Mouse (Mus musculus) cerebral cortex, adult 2 months (tissue): Measurements from ENCODE around the gene Sec22a.

Source experiments
- WGBS: fragments of 180-500 bp; shearing (Covaris S2); methylation state at CpG from one replicate; pipeline ENCODE4 v1.1.7; 2018; 5-methylcytosine and 5-hydroxymethylcytosine counted together

The Sec22a gene

GRCm38 (mm10) chr16:35310551-35311110 lies 53.1 kb downstream of the Sec22a start:
- 80% methylated on average over 2 of the region's 2 CpGs for WGBS

DNA sequence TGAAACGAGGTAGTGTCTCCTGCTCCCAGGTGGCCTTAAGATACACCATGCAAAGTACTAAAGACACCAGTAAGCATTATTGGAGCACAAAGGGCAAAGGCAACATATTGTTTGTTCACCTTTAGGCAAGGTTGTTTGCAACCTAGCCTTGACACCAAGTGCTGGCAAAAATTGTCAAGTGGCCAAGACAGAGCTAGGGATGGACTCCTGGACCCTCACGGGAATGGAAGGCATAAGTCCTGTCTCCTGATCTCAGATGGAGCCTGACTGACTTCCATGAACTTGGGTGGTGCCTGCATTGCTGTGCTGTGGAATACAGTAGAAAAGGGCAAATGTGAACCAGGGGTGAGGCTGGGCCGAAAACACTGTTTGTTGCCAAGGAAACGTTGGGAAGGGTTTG lies 54.1 kb downstream of the Sec22a start:
- 78% methylated on average over 4 of the region's 4 CpGs for WGBS

DNA sequence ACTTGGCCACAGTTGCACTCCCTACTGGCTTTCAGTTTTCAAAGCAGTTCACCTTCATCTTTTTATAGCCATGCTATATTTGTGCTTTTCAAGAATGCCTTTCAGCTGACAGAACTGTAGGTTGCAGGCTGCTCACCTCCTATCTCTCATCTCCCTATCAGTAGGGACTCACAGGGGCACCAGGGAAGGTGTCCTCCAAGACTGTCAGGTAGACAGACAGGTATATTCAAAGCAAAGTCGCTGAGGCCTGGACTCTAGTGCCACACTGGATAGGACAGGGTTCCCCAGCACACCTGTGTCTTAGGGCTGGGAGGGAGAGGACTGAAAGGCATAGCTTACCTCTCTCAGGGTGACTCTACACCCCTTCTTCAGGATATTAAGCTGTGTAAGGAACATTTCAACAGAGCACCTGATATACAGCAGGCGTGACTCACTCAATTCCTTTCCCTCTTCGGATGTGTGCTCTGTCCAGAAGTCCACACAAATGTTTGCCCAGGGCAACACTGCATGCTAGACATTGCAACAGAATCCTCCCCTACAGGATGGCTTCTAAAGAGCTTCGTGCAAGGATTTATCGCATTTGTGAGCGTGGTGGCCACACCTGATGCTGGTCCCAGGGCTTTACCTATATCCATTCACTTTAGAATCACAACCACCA lies 55.1 kb downstream of the Sec22a start:
- WGBS = 88% methylated on average over 6 of the region's 6 CpGs

- 87% methylated on average over 6 of the region's 6 CpGs for WGBS
These were observed 55.7 kb downstream of the Sec22a start for GRCm38 (mm10) chr16:35308016-35308415.

GRCm38 (mm10) chr16:35307331-35307730 lies 56.4 kb downstream of the Sec22a start:
- 84% methylated on average over 2 of the region's 2 CpGs for WGBS

DNA sequence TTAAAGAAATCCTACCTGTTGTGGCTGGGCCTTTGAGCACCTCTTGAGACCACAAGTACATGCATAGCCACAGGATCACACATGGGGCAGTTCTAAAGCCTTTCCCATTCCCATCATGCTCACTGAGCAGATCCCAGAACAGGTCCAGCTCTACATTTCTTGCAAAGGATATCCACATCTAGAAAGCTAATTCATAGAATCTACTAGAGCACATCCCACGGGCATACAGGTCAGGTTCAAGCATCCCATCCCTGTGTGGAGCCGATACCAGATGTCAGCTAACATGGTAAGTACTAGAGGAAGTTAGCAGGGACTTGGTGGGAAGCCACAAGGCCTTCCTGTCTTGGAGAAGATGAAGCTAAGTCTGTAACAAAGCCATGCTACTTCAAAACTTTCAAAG lies 57.1 kb downstream of the Sec22a start:
- WGBS = 90% methylated on average over 2 of the region's 2 CpGs

- 83% methylated on average over 7 of the region's 7 CpGs for WGBS
These were observed 58.5 kb downstream of the Sec22a start for GRCm38 (mm10) chr16:35305226-35305625.

- WGBS = 93% methylated on average over 5 of the region's 5 CpGs
These were observed 59.3 kb downstream of the Sec22a start for GRCm38 (mm10) chr16:35304416-35304815.

DNA sequence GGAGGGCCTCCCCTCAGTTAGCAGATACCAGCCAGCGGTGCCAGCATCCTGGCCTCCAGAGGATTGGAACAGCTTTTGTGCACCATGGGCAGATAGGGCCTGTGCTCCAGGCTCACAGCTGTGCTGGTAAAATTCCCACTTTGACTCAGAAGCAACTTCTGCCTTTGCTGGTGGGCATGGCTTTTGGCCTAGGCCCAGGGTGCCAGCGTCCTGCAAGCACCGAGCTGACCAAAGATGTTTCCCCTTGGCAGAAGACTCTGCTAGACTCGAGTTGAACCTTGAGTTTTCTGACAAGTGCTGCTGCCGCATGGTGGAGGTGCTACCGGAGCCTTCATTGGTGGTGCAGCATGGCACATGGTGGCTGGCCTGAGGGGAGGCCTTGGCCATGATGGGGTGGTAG lies 60.0 kb downstream of the Sec22a start:
- 87% methylated on average over 6 of the region's 6 CpGs for WGBS

- 59% methylated on average over 7 of the region's 7 CpGs for WGBS
These were observed 61.1 kb downstream of the Sec22a start for GRCm38 (mm10) chr16:35302441-35303280.

DNA sequence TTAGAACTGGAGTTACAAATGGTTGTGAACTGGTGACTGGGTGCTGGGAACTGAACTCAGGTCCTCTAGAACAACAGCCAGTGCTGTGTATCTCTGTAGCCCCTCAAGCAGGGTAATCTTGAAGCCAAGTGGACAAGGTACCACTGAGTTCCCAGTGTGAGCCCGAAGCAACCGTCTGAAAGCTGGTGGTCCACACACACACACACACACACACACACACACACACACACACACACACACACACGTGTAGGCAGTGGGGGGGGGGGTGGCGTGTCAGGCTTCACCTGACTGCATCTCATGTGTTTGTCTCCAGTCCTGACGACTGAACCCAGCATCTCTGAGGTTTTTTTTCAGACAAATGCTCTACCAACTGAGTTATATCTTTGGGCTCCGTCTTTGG lies 63.6 kb downstream of the Sec22a start:
- 92% methylated on average over 6 of the region's 6 CpGs for WGBS

DNA sequence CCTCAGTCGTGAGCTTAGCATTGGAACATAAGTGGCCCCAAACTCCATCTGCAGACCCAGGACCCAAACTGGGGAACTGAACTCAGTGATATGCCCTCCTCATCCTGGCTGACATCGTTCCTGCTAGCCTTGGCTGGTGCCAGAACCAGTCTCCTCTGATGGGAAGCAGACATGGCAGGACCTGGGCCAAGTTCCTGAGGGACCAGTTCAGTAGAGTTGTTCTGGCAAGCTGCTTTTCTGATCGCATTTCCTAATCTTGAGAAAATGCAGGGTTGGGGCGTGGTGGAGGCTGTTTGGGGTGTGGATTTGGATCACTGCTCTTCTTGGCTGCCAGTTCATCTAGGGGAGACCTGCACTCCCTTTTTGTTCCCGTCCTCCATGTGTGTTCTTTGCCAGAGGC lies 65.9 kb downstream of the Sec22a start:
- WGBS = 70% methylated on average over 5 of the region's 5 CpGs

DNA sequence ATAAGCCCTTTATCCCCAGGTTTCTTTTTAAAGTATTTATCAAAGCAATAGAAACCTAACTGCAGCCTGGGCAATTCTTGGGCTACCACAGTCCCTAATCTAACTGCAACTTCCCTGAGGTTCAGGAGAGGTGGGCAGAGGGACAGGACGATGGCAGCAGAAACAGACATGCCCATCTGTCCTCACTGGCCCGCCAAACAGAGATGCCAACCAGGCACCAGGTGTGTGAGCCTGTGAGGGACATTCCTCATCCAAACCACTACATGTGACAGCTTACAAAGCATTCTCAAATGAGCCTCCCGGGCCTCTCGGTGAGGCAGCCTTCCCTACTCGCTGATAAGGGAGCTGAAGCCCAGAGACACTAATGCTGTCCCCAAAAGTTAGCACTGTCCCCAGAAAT lies 76.5 kb downstream of the Sec22a start:
- 95% methylated on average over 5 of the region's 5 CpGs for WGBS

GRCm38 (mm10) chr16:35285821-35286220 lies 77.9 kb downstream of the Sec22a start:
- 73% methylated on average over 9 of the region's 9 CpGs for WGBS

- WGBS = 81% methylated on average over 2 of the region's 2 CpGs
These were observed 81.3 kb downstream of the Sec22a start for GRCm38 (mm10) chr16:35282456-35282855.

DNA sequence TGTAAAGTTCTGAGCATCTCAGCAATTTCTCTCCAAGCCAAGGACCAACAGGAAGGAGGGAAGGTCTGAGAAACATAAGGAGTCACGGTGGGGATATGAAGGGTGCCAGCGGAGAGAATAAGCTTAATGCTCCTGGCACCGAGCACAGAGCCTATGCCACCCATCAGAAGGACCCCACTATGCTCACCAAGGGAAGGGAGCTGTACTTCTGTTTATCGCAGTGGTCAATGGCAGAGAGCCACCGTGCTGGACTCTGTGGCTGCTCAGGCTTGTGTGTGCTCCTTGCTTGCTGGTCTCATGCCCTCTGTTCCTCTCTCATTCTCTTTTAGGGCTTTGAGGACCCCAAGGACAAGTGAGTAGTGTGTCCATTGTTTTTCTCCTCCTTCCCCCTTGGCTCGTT lies 85.6 kb downstream of the Sec22a start:
- WGBS = 71% methylated on average over 6 of the region's 6 CpGs

GRCm38 (mm10) chr16:35272417-35272816 lies 91.3 kb downstream of the Sec22a start:
- 41% methylated on average over 4 of the region's 4 CpGs for WGBS

DNA sequence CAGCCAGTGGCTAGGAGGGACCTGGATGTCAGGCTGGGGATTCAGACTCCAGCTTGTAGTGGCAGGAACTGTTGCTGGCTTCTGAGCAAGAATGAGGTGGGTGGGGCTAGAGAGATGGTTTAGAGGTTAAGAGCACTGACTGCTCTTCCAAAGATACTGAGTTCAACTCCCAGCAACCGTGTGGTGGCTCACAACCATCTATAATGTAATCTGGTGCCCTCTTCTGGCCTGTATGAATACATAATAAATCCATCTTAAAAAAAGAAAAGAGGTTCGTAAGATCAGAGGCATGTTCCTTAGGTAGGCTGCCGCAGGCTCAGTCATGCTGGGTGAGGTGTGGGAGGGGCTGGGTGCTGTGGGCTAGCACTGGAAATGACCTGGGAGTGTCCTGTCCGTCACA lies 92.1 kb downstream of the Sec22a start:
- 50% methylated on average over 4 of the region's 4 CpGs for WGBS

DNA sequence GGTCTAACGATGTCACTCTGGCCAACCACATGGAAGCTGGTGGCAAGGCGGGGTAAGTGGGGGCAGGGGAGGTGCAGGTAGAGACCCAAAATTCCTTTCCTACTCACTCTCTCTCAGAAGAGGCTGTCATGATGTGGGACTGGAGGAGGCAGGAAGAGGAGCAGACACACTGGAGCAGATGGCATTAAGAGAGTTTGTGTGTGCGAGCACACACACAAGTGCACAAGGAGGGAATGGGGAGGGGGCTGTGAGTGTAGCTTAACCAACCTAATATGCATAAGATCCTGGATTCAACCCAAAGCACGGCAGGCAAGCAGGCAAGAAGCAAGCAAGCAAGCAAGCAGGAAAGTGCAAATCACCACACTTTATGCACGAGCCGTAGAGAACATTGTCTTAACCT lies 92.8 kb downstream of the Sec22a start:
- WGBS = 67% methylated on average over 6 of the region's 6 CpGs

DNA sequence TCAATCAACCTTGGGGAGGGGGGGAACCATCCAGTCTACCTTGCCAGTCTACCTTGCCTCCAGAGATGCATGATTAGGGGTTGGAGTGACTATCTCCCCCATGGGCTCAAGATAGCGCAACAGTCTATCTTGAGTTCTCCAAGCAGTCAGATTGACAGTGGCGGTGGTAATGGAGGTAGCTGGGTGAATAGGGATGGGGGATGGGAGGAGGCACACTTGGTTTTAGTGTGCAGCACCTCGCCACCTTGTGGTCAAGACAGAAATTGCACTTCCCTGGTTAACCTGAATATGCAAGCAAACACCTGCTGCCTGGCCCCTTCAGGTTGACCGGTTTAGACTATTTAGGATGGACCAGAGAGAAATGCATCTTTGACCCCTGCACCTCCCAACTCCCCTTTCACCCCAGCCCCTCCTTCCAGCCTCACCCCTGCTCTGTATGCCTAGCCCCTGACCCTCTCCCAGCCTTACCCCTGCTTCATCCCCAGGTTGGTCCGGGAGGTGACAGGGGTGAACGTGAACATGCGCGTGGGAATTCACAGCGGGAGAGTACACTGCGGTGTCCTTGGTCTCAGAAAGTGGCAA lies 93.3 kb downstream of the Sec22a start:
- 37% methylated on average over 10 of the region's 10 CpGs for WGBS
